Mouse (Mus musculus) adrenal gland (tissue): ENCODE data around the gene Twf1.

Experiments
- intact Hi-C: fragments of 180-260 bp; cut with DNase I; formaldehyde crosslinking; loops from one replicate; pipeline ENCODE4 v1.15.1; 2025
- long read RNA-seq, 2 experiments: library from polyadenylated mRNA; unstranded; transcript quantifications; one replicate each; pipeline ENCODE4 v2.0.0; 2020; ENCODE audit warnings: borderline replicate concordance in 1 of 2; ENCODE audit not compliant: insufficient replicate concordance in 1 of 2

The Twf1 gene
- long read RNA-seq, experiment 1, transcript Twf1-201 (9 exons, 3,025 nt), result major isoform, 62 of 136 reads
- long read RNA-seq, experiment 1, partial matches to known transcripts, result 3 of 136 reads
- long read RNA-seq, experiment 1, other reads (novel, unspliced or antisense), result 71 of 136 reads
- long read RNA-seq, experiment 2, transcript Twf1-201 (9 exons, 3,025 nt), result major isoform, 44 of 62 reads
- long read RNA-seq, experiment 2, partial matches to known transcripts, result 4 of 62 reads
- long read RNA-seq, experiment 2, other reads (novel, unspliced or antisense), result 14 of 62 reads

GRCm38 (mm10) chr15:94589219-94590075, at the start of gene Twf1:
TSS of gene Twf1 (minus strand) at chr15:94589889.
- intact Hi-C loops, result no loop called here

- intact Hi-C loops, result no loop called here
Measured at GRCm38 (mm10) chr15:94639126-94639525, 49.4 kb upstream of the Twf1 start.

- intact Hi-C loops, result no loop called here
Measured at GRCm38 (mm10) chr15:94638207-94638606, 48.5 kb upstream of the Twf1 start.

GRCm38 (mm10) chr15:94634524-94634923, 44.8 kb upstream of the Twf1 start:
- intact Hi-C loops, result no loop called here

- intact Hi-C loops, result no loop called here
Measured at GRCm38 (mm10) chr15:94630553-94630952, 40.9 kb upstream of the Twf1 start.

- intact Hi-C loops, result no loop called here
Measured at GRCm38 (mm10) chr15:94628830-94629601, 39.3 kb upstream of the Twf1 start, which contains the start of gene Tmem117. TSS of gene Tmem117 (plus strand) at chr15:94629232.

GRCm38 (mm10) chr15:94628463-94628829, 38.8 kb upstream of the Twf1 start:
- intact Hi-C loops, result no loop called here

GRCm38 (mm10) chr15:94620909-94621308, 31.2 kb upstream of the Twf1 start:
- intact Hi-C loops, result no loop called here

- intact Hi-C loops, result no loop called here
Measured at GRCm38 (mm10) chr15:94616036-94616435, 26.3 kb upstream of the Twf1 start.

GRCm38 (mm10) chr15:94607768-94608167, 18.1 kb upstream of the Twf1 start:
- intact Hi-C loops, result loop anchor here (10.0 kb wide), 1 partner anchor 343 kb away; no protein-coding TSS in a partner anchor

GRCm38 (mm10) chr15:94602441-94602840, 12.8 kb upstream of the Twf1 start:
- intact Hi-C loops, result loop anchor here (5.0 to 10.0 kb wide), 2 partner anchors 45 to 338 kb away; no protein-coding TSS in a partner anchor

- intact Hi-C loops, result loop anchor here (5.0 to 10.0 kb wide), 2 partner anchors 44 to 337 kb away; no protein-coding TSS in a partner anchor
Measured at GRCm38 (mm10) chr15:94601339-94601738, 11.7 kb upstream of the Twf1 start.

GRCm38 (mm10) chr15:94600145-94600707, 10.5 kb upstream of the Twf1 start:
- intact Hi-C loops, result loop anchor here (5.0 to 10.0 kb wide), 2 partner anchors 43 to 335 kb away; no protein-coding TSS in a partner anchor

- intact Hi-C loops, result no loop called here
Measured at GRCm38 (mm10) chr15:94593586-94593985, 3.9 kb upstream of the Twf1 start.

- intact Hi-C loops, result no loop called here
Measured at GRCm38 (mm10) chr15:94591356-94591755, 1.7 kb upstream of the Twf1 start.

- intact Hi-C loops, result no loop called here
Measured at GRCm38 (mm10) chr15:94590083-94590482, 394 bp upstream of the Twf1 start.

GRCm38 (mm10) chr15:94587826-94588715, 1.6 kb downstream of the Twf1 start:
- intact Hi-C loops, result no loop called here

- intact Hi-C loops, result no loop called here
Measured at GRCm38 (mm10) chr15:94584738-94585137, 5.0 kb downstream of the Twf1 start.

- intact Hi-C loops, result no loop called here
Measured at GRCm38 (mm10) chr15:94583153-94583552, 6.5 kb downstream of the Twf1 start.

GRCm38 (mm10) chr15:94582000-94582593, 7.6 kb downstream of the Twf1 start:
- intact Hi-C loops, result no loop called here
